Mouse (Mus musculus) spleen, adult 2 months (tissue): ENCODE results near the gene Orc2.

Experiments
- CTCF ChIP-seq: fragments of 200-500 bp; IDR thresholded peaks from 2 replicates; pipeline ENCODE4 v1.5.1; 2011; ENCODE audit warnings: mild to moderate bottlenecking, inconsistent platforms; ENCODE audit not compliant: insufficient read depth, insufficient read length, insufficient replicate concordance; ENCODE audit errors: extremely low read depth
- POLR2A ChIP-seq: fragments of 200-500 bp; IDR thresholded peaks from 2 replicates; pipeline ENCODE4 v1.6.1; 2011; ENCODE audit warnings: low read depth, low read length, inconsistent platforms

- TF ChIP-seq POLR2A (no peak), CTCF (no peak)
These were observed 39.9 kb downstream of the Orc2 start for GRCm38 (mm10) chr1:58465042-58465441.
